Mouse (Mus musculus): ENCODE data around the gene Elp1.

- TF ChIP-seq CTCF (IDR thresholded peaks at IDR 0.05; ENCODE audit: extremely low read depth, insufficient read depth, low read length): no peak
- TF ChIP-seq POLR2A (IDR thresholded peaks at IDR 0.05; ENCODE audit: extremely low read depth, insufficient read depth, low read length): no peak
Measured at GRCm38 (mm10) chr4:56723237-56723636, 78.9 kb downstream of the Elp1 start.
